ENCODE assay signal across 8 mouse cellular contexts in genomic region chr19:46308706-46309435, GRCm38 (mm10). TPM values are rescaled to one million over a fixed set of nuclear protein-coding genes. Genes with fewer than 3 reads are reported as not detected.
A peak's percentile ranks its signal among the peaks of the same experiment; 100 is the strongest.
DNase-seq lines count a peak whose midpoint lies in the region; ATAC-seq and TF ChIP-seq lines count a peak whose summit lies in the region.

No protein-coding gene starts in this region.

- H3K4me3 ChIP-seq in bone marrow macrophage, adult 2 months (ENCODE audit: insufficient read depth, low read length), result peak overlapping the region; percentile 28; the same call in 1 of the 2 replicates
- H3K4me3 ChIP-seq in embryonic facial prominence, embryonic 15.5 days (replicated peaks), result peak overlapping the region; percentile 43
- H3K4me3 ChIP-seq in heart, embryonic 11.5 days (ENCODE audit: low read depth, low read length), result peak overlapping the region; percentile 43
- peak overlapping the region; percentile 41 for H3K4me3 ChIP-seq in kidney, embryonic 15.5 days (replicated peaks)
- peak overlapping the region; percentile 52 for H3K4me3 ChIP-seq in liver, embryonic 12.5 days
- peak overlapping the region; percentile 40 for H3K4me3 ChIP-seq in stomach, embryonic 15.5 days (replicated peaks)

- peaks cover 8% of the 10 kb centered on the region for H3K4me1 ChIP-seq in bone marrow macrophage, adult 2 months (ENCODE audit: control insufficient read depth, insufficient read depth, low read length)
- H3K4me1 ChIP-seq in embryonic facial prominence, embryonic 15.5 days, result peaks cover 28% of the 10 kb centered on the region
- H3K4me1 ChIP-seq in heart, embryonic 11.5 days (ENCODE audit: control insufficient read depth, insufficient read depth, low read length), result peaks cover 21% of the 10 kb centered on the region
- peaks cover 24% of the 10 kb centered on the region for H3K4me1 ChIP-seq in kidney, embryonic 15.5 days
- H3K4me1 ChIP-seq in liver, embryonic 12.5 days, result peaks cover 65% of the 10 kb centered on the region
- peaks cover 13% of the 10 kb centered on the region for H3K4me1 ChIP-seq in stomach, embryonic 15.5 days

- H3K9me3 ChIP-seq in embryonic facial prominence, embryonic 15.5 days (replicated peaks), result no peaks in the 10 kb centered on the region
- H3K9me3 ChIP-seq in heart, embryonic 11.5 days (replicated peaks; ENCODE audit: control insufficient read depth, low read length), result no peaks in the 10 kb centered on the region
- no peaks in the 10 kb centered on the region for H3K9me3 ChIP-seq in kidney, embryonic 15.5 days (replicated peaks)
- H3K9me3 ChIP-seq in liver, embryonic 12.5 days (replicated peaks), result no peaks in the 10 kb centered on the region
- H3K9me3 ChIP-seq in stomach, embryonic 15.5 days, result no peaks in the 10 kb centered on the region

- peak overlapping the region; percentile 21; the same call in 1 of the 2 replicates for H3K9ac ChIP-seq in embryonic facial prominence, embryonic 15.5 days
- peak overlapping the region; percentile 61; the same call in 1 of the 2 replicates for H3K9ac ChIP-seq in heart, embryonic 11.5 days (ENCODE audit: low read depth, low read length)
- peak overlapping the region; percentile 37 for H3K9ac ChIP-seq in kidney, embryonic 15.5 days
- H3K9ac ChIP-seq in liver, embryonic 12.5 days, result peak overlapping the region; percentile 72
- H3K9ac ChIP-seq in stomach, embryonic 15.5 days, result peak overlapping the region; percentile 26; the same call in 1 of the 2 replicates

- DNase-seq in B cell, adult 2 months, result peak; percentile 86 to 87
- DNase-seq in natural killer cell, adult 2 months (ENCODE audit: low spot score in 2 of 2), result peak; percentile 73 to 82

- under 1% methylated on average over 47 of the region's 47 CpGs for WGBS in embryonic facial prominence, embryonic 15.5 days
- 2% methylated on average over 47 of the region's 47 CpGs for WGBS in heart, embryonic 11.5 days (ENCODE audit: insufficient replicate concordance)
- WGBS in kidney, embryonic 15.5 days, result 2% methylated on average over 47 of the region's 47 CpGs
- 3% methylated on average over 47 of the region's 47 CpGs for whole genome bisulfite sequencing in liver, embryonic 12.5 days (ENCODE audit: insufficient replicate concordance)
- WGBS in stomach, embryonic 15.5 days, result 1% methylated on average over 47 of the region's 47 CpGs

- no peak for ATAC-seq in embryonic facial prominence, embryonic 15.5 days (ENCODE audit: insufficient number of reproducible peaks, low FRiP score, low TSS enrichment, low read depth)
- ATAC-seq in heart, embryonic 11.5 days (replicated peaks; ENCODE audit: insufficient number of reproducible peaks, low FRiP score, low TSS enrichment), result no peak
- ATAC-seq in kidney, embryonic 15.5 days (replicated peaks; ENCODE audit: low FRiP score), result 0 out of 2 replicates have a peak, but pooled peaks have one; percentile 2
- ATAC-seq in liver, embryonic 12.5 days, result no peak
- peak; percentile 11 for ATAC-seq in stomach, embryonic 15.5 days (ENCODE audit: insufficient read depth, low FRiP score, low read depth)

- H3K4me2 ChIP-seq in embryonic facial prominence, embryonic 15.5 days (replicated peaks), result peak overlapping the region; percentile 82
- H3K4me2 ChIP-seq in heart, embryonic 11.5 days, result peak overlapping the region; percentile 84
- peak overlapping the region; percentile 81 for H3K4me2 ChIP-seq in kidney, embryonic 15.5 days
- peak overlapping the region; percentile 90 for H3K4me2 ChIP-seq in liver, embryonic 12.5 days
- H3K4me2 ChIP-seq in stomach, embryonic 15.5 days, result peak overlapping the region; percentile 89

- H3K27ac ChIP-seq in bone marrow macrophage, adult 2 months (ENCODE audit: insufficient read depth, low read depth, low read length), result no peak overlapping the region
- no peak overlapping the region for H3K27ac ChIP-seq in embryonic facial prominence, embryonic 15.5 days (replicated peaks)
- no peak overlapping the region for H3K27ac ChIP-seq in heart, embryonic 11.5 days (ENCODE audit: low read depth, low read length)
- no peak overlapping the region for H3K27ac ChIP-seq in kidney, embryonic 15.5 days
- H3K27ac ChIP-seq in liver, embryonic 12.5 days, result peak overlapping the region; percentile 49; the same call in 1 of the 2 replicates
- H3K27ac ChIP-seq in stomach, embryonic 15.5 days, result no peak overlapping the region

- TF ChIP-seq CTCF in bone marrow macrophage, adult 2 months (IDR thresholded peaks at IDR 0.05; ENCODE audit: low read depth, low read length), result peak; percentile 61

- H3K36me3 ChIP-seq in embryonic facial prominence, embryonic 15.5 days, result peaks cover 49% of the 10 kb centered on the region
- H3K36me3 ChIP-seq in heart, embryonic 11.5 days (ENCODE audit: control insufficient read depth, insufficient read depth, low read length), result peaks cover 5% of the 10 kb centered on the region; the same call in 1 of the 2 replicates
- peaks cover 32% of the 10 kb centered on the region for H3K36me3 ChIP-seq in kidney, embryonic 15.5 days
- H3K36me3 ChIP-seq in liver, embryonic 12.5 days, result peaks cover 45% of the 10 kb centered on the region
- peaks cover 30% of the 10 kb centered on the region for H3K36me3 ChIP-seq in stomach, embryonic 15.5 days

- peaks cover 36% of the 10 kb centered on the region for H3K27me3 ChIP-seq in embryonic facial prominence, embryonic 15.5 days
- H3K27me3 ChIP-seq in heart, embryonic 11.5 days (ENCODE audit: control insufficient read depth, insufficient read depth, low read length), result peaks cover 46% of the 10 kb centered on the region
- peaks cover 49% of the 10 kb centered on the region for H3K27me3 ChIP-seq in kidney, embryonic 15.5 days
- peaks cover 46% of the 10 kb centered on the region for H3K27me3 ChIP-seq in liver, embryonic 12.5 days (replicated peaks)
- no peaks in the 10 kb centered on the region; the same call in none of the 2 replicates for H3K27me3 ChIP-seq in stomach, embryonic 15.5 days (replicated peaks)

- no peak for TF ChIP-seq POLR2A in bone marrow macrophage, adult 2 months (IDR thresholded peaks at IDR 0.05; ENCODE audit: borderline replicate concordance, low read depth, low read length)

RNA-seq across cellular contexts. Expression of gene Nfkb2, which starts 4.8 kb away (rescaled TPM):
- 44.7 and 51.7 TPM in 2 replicates for polyA plus RNA-seq in bone marrow macrophage, adult 2 months (2012; ENCODE audit: insufficient read depth, insufficient read length, missing spikeins)
- 15.3 and 16.1 TPM in 2 replicates for polyA plus RNA-seq in embryonic facial prominence, embryonic 15.5 days (2015; fragmentation: Nextera tagmentation; extraction: Ambion mirVana)
- 6.8 and 7.3 TPM in 2 replicates for polyA plus RNA-seq in heart, embryonic 11.5 days (2014; fragmentation: Nextera tagmentation; extraction: Ambion mirVana)
- 8.3 and 9.8 TPM in 2 replicates for polyA plus RNA-seq in kidney, embryonic 15.5 days (2015; fragmentation: Nextera tagmentation; extraction: Ambion mirVana)
- polyA plus RNA-seq in liver, embryonic 12.5 days (2016; fragmentation: Nextera tagmentation; extraction: Ambion mirVana), result 5.6 and 6.1 TPM in 2 replicates
- 10.6 TPM in 2 replicates for polyA plus RNA-seq in stomach, embryonic 15.5 days (2015; fragmentation: Nextera tagmentation; extraction: Ambion mirVana)

RNA-seq across cellular contexts. Expression of gene Psd, which starts 18.1 kb away (rescaled TPM):
- 0.71 TPM in 1 of 2 replicates, not detected in the other for polyA plus RNA-seq in bone marrow macrophage, adult 2 months (2012; ENCODE audit: insufficient read depth, insufficient read length, missing spikeins)
- polyA plus RNA-seq in embryonic facial prominence, embryonic 15.5 days (2015; fragmentation: Nextera tagmentation; extraction: Ambion mirVana), result 9.8 and 11.0 TPM in 2 replicates
- 8.8 and 9.1 TPM in 2 replicates for polyA plus RNA-seq in heart, embryonic 11.5 days (2014; fragmentation: Nextera tagmentation; extraction: Ambion mirVana)
- 3.9 and 7.2 TPM in 2 replicates for polyA plus RNA-seq in kidney, embryonic 15.5 days (2015; fragmentation: Nextera tagmentation; extraction: Ambion mirVana)
- 10.7 and 11.3 TPM in 2 replicates for polyA plus RNA-seq in liver, embryonic 12.5 days (2016; fragmentation: Nextera tagmentation; extraction: Ambion mirVana)
- 52.9 and 54.7 TPM in 2 replicates for polyA plus RNA-seq in stomach, embryonic 15.5 days (2015; fragmentation: Nextera tagmentation; extraction: Ambion mirVana)

RNA-seq across cellular contexts. Expression of gene Fbxl15, which starts 19.1 kb away (rescaled TPM):
- polyA plus RNA-seq in bone marrow macrophage, adult 2 months (2012; ENCODE audit: insufficient read depth, insufficient read length, missing spikeins), result 6.9 and 8.9 TPM in 2 replicates
- 16.4 TPM in 2 replicates for polyA plus RNA-seq in embryonic facial prominence, embryonic 15.5 days (2015; fragmentation: Nextera tagmentation; extraction: Ambion mirVana)
- polyA plus RNA-seq in heart, embryonic 11.5 days (2014; fragmentation: Nextera tagmentation; extraction: Ambion mirVana), result 9.6 and 9.7 TPM in 2 replicates
- polyA plus RNA-seq in kidney, embryonic 15.5 days (2015; fragmentation: Nextera tagmentation; extraction: Ambion mirVana), result 18.2 and 20.1 TPM in 2 replicates
- 13.4 and 13.5 TPM in 2 replicates for polyA plus RNA-seq in liver, embryonic 12.5 days (2016; fragmentation: Nextera tagmentation; extraction: Ambion mirVana)
- 16.7 TPM in 2 replicates for polyA plus RNA-seq in stomach, embryonic 15.5 days (2015; fragmentation: Nextera tagmentation; extraction: Ambion mirVana)

RNA-seq across cellular contexts. Expression of gene Cuedc2, which starts 29.6 kb away (rescaled TPM):
- polyA plus RNA-seq in bone marrow macrophage, adult 2 months (2012; ENCODE audit: insufficient read depth, insufficient read length, missing spikeins), result 136 and 163 TPM in 2 replicates
- polyA plus RNA-seq in embryonic facial prominence, embryonic 15.5 days (2015; fragmentation: Nextera tagmentation; extraction: Ambion mirVana), result 167 and 168 TPM in 2 replicates
- polyA plus RNA-seq in heart, embryonic 11.5 days (2014; fragmentation: Nextera tagmentation; extraction: Ambion mirVana), result 124 and 139 TPM in 2 replicates
- polyA plus RNA-seq in kidney, embryonic 15.5 days (2015; fragmentation: Nextera tagmentation; extraction: Ambion mirVana), result 158 and 177 TPM in 2 replicates
- 97.6 and 99.1 TPM in 2 replicates for polyA plus RNA-seq in liver, embryonic 12.5 days (2016; fragmentation: Nextera tagmentation; extraction: Ambion mirVana)
- polyA plus RNA-seq in stomach, embryonic 15.5 days (2015; fragmentation: Nextera tagmentation; extraction: Ambion mirVana), result 134 and 137 TPM in 2 replicates

RNA-seq across cellular contexts. Expression of gene Mfsd13a, which starts 32.0 kb away (rescaled TPM):
- 23.2 and 25.5 TPM in 2 replicates for polyA plus RNA-seq in bone marrow macrophage, adult 2 months (2012; ENCODE audit: insufficient read depth, insufficient read length, missing spikeins)
- polyA plus RNA-seq in embryonic facial prominence, embryonic 15.5 days (2015; fragmentation: Nextera tagmentation; extraction: Ambion mirVana), result 4.3 and 4.4 TPM in 2 replicates
- 3.1 and 4.0 TPM in 2 replicates for polyA plus RNA-seq in heart, embryonic 11.5 days (2014; fragmentation: Nextera tagmentation; extraction: Ambion mirVana)
- polyA plus RNA-seq in kidney, embryonic 15.5 days (2015; fragmentation: Nextera tagmentation; extraction: Ambion mirVana), result 12.5 and 15.0 TPM in 2 replicates
- polyA plus RNA-seq in liver, embryonic 12.5 days (2016; fragmentation: Nextera tagmentation; extraction: Ambion mirVana), result 13.2 and 14.5 TPM in 2 replicates
- polyA plus RNA-seq in stomach, embryonic 15.5 days (2015; fragmentation: Nextera tagmentation; extraction: Ambion mirVana), result 11.9 and 12.9 TPM in 2 replicates

Comparison
In these comparisons a context has a peak if more than half of its experiments do, and no peak if none do; other contexts are left out.
1. ATAC-seq: peak in kidney, embryonic 15.5 days (single experiment) and stomach, embryonic 15.5 days (single experiment); none in embryonic facial prominence, embryonic 15.5 days (single experiment), heart, embryonic 11.5 days (single experiment) and liver, embryonic 12.5 days (single experiment).
2. H3K9ac ChIP-seq: peak in every context shown above with its lines; median percentile 72 in liver, embryonic 12.5 days; 61 in heart, embryonic 11.5 days; 37 in kidney, embryonic 15.5 days; 26 in stomach, embryonic 15.5 days; 21 in embryonic facial prominence, embryonic 15.5 days.
3. Peak in every context shown above with its lines, with median percentiles within 50 percentile points of each other: H3K4me3 ChIP-seq and H3K4me2 ChIP-seq.